In the genomic region with DNA sequence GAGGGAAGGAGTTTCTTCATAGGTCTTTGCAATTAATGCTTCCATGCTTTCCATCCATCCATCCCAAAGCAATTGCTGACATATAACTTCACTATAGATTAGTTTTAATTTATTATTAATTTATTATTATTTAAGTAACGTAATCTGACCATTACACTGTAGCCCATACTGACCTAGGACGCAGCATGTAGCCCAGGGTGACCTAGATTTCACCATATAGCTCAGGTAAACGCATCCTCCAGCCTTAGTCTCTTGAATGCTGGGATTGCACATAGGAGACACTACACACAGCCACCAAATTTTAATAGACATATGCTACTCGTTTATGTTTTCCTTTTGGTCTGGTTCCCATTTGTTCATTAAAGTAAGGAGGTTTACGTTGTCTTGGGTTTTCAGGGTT, we compare ENCODE assay signal across 12 mouse cellular contexts. TPM values are rescaled to one million over a fixed set of nuclear protein-coding genes. Genes with fewer than 3 reads are reported as not detected.
DNase-seq lines count a peak whose midpoint lies in the region; ATAC-seq lines count a peak whose summit lies in the region.
"Had no signal": no experiment of that assay in that cellular context is flagged by ENCODE, and none has a peak within 500 bp of the region (broad histone marks: within the 10 kb centered on the region; RNA-seq: fewer than 3 reads in every experiment).

No protein-coding gene starts in this region.

- intact Hi-C loops in left cerebral cortex, postnatal 36 days (cut with DNase I): no loop called here

- no peak overlapping the region for H3K9ac ChIP-seq in hindbrain, embryonic 11.5 days (ENCODE audit: low read depth, low read length)
- no peak overlapping the region for H3K9ac ChIP-seq in forebrain, embryonic 13.5 days
- no peak overlapping the region for H3K9ac ChIP-seq in limb, embryonic 13.5 days
- no peak overlapping the region for H3K9ac ChIP-seq in neural tube, embryonic 15.5 days (replicated peaks)
- H3K9ac ChIP-seq: kidney, embryonic 15.5 days; lung, embryonic 15.5 days; stomach, embryonic 15.5 days had no signal

- peaks cover 14% of the 10 kb centered on the region for H3K4me1 ChIP-seq in hindbrain, embryonic 10.5 days (replicated peaks)
- H3K4me1 ChIP-seq in hindbrain, embryonic 11.5 days (replicated peaks; ENCODE audit: control insufficient read depth, insufficient read depth, low read length): no peaks in the 10 kb centered on the region
- H3K4me1 ChIP-seq in forebrain, embryonic 13.5 days: peaks cover 20% of the 10 kb centered on the region; the same call in 1 of the 2 replicates
- H3K4me1 ChIP-seq in limb, embryonic 13.5 days: peaks cover 5% of the 10 kb centered on the region; the same call in 1 of the 2 replicates
- H3K4me1 ChIP-seq in neural tube, embryonic 15.5 days: peaks cover 9% of the 10 kb centered on the region

- peak overlapping the region; percentile 81 for H3K27ac ChIP-seq in hindbrain, embryonic 10.5 days
- no peak overlapping the region for H3K27ac ChIP-seq in hindbrain, embryonic 11.5 days (ENCODE audit: low read depth, low read length)
- no peak overlapping the region for H3K27ac ChIP-seq in forebrain, embryonic 13.5 days
- H3K27ac ChIP-seq in limb, embryonic 13.5 days: no peak overlapping the region
- no peak overlapping the region for H3K27ac ChIP-seq in neural tube, embryonic 15.5 days (replicated peaks)
- H3K27ac ChIP-seq: kidney, embryonic 15.5 days; stomach, embryonic 15.5 days had no signal

- H3K27me3 ChIP-seq in hindbrain, embryonic 10.5 days (ENCODE audit: insufficient read depth, poor library complexity, severe bottlenecking): no peaks in the 10 kb centered on the region
- no peaks in the 10 kb centered on the region for H3K27me3 ChIP-seq in hindbrain, embryonic 11.5 days (ENCODE audit: control insufficient read depth, insufficient read depth, low read length)
- H3K27me3 ChIP-seq in forebrain, embryonic 13.5 days: no peaks in the 10 kb centered on the region
- no peaks in the 10 kb centered on the region for H3K27me3 ChIP-seq in limb, embryonic 13.5 days
- H3K27me3 ChIP-seq in neural tube, embryonic 15.5 days (replicated peaks): no peaks in the 10 kb centered on the region
- H3K27me3 ChIP-seq: kidney, embryonic 15.5 days; lung, embryonic 15.5 days; stomach, embryonic 15.5 days had no signal

- 91% methylated on average over 5 of the region's 5 CpGs for WGBS in hindbrain, embryonic 10.5 days
- WGBS in hindbrain, embryonic 11.5 days: 84% methylated on average over 5 of the region's 5 CpGs
- WGBS in forebrain, embryonic 13.5 days: 87% methylated on average over 5 of the region's 5 CpGs
- 54% methylated on average over 5 of the region's 5 CpGs for WGBS in limb, embryonic 13.5 days
- WGBS in neural tube, embryonic 15.5 days: 83% methylated on average over 5 of the region's 5 CpGs

- no peaks in the 10 kb centered on the region for H3K36me3 ChIP-seq in hindbrain, embryonic 10.5 days
- no peaks in the 10 kb centered on the region for H3K36me3 ChIP-seq in hindbrain, embryonic 11.5 days (ENCODE audit: control insufficient read depth, insufficient read depth, low read length)
- no peaks in the 10 kb centered on the region for H3K36me3 ChIP-seq in forebrain, embryonic 13.5 days (ENCODE audit: poor library complexity, severe bottlenecking)
- peaks cover 9% of the 10 kb centered on the region for H3K36me3 ChIP-seq in limb, embryonic 13.5 days
- H3K36me3 ChIP-seq in neural tube, embryonic 15.5 days: no peaks in the 10 kb centered on the region
- H3K36me3 ChIP-seq: kidney, embryonic 15.5 days; stomach, embryonic 15.5 days had no signal

- ATAC-seq in hindbrain, embryonic 11.5 days (ENCODE audit: low FRiP score): no peak
- no peak for ATAC-seq in forebrain, embryonic 13.5 days
- peak; percentile 29; the same call in 1 of the 2 replicates for ATAC-seq in limb, embryonic 13.5 days (ENCODE audit: low FRiP score, low read depth)
- ATAC-seq in neural tube, embryonic 15.5 days (ENCODE audit: low FRiP score): no peak

- no peaks in the 10 kb centered on the region for H3K9me3 ChIP-seq in hindbrain, embryonic 10.5 days
- H3K9me3 ChIP-seq in hindbrain, embryonic 11.5 days (ENCODE audit: control insufficient read depth, low read length): no peaks in the 10 kb centered on the region
- no peaks in the 10 kb centered on the region for H3K9me3 ChIP-seq in forebrain, embryonic 13.5 days (replicated peaks)
- no peaks in the 10 kb centered on the region for H3K9me3 ChIP-seq in limb, embryonic 13.5 days
- no peaks in the 10 kb centered on the region for H3K9me3 ChIP-seq in neural tube, embryonic 15.5 days (replicated peaks)
- H3K9me3 ChIP-seq: kidney, embryonic 15.5 days; lung, embryonic 15.5 days; stomach, embryonic 15.5 days had no signal

- DNase-seq in hindbrain, embryonic 10.5 days (ENCODE audit: low spot score): no peak
- no peak for DNase-seq in hindbrain, embryonic 11.5 days (ENCODE audit: low spot score)
- DNase-seq in left cerebral cortex, postnatal 36 days (ENCODE audit: low spot score in 2 of 2): no peak
- no peak for DNase-seq in urinary bladder, postnatal 10 days (ENCODE audit: low spot score)
- DNase-seq: adrenal gland, postnatal 10 days; liver had no signal

- no peak overlapping the region for H3K4me2 ChIP-seq in hindbrain, embryonic 11.5 days (replicated peaks; ENCODE audit: low read depth, low read length)
- H3K4me2 ChIP-seq in forebrain, embryonic 13.5 days: peak overlapping the region; percentile 63
- H3K4me2 ChIP-seq in limb, embryonic 13.5 days (replicated peaks): peak overlapping the region; percentile 53; the same call in 1 of the 2 replicates
- peak overlapping the region; percentile 57 for H3K4me2 ChIP-seq in neural tube, embryonic 15.5 days

- peak overlapping the region; percentile 42 for H3K4me3 ChIP-seq in hindbrain, embryonic 10.5 days
- no peak overlapping the region for H3K4me3 ChIP-seq in hindbrain, embryonic 11.5 days (ENCODE audit: low read depth, low read length)
- H3K4me3 ChIP-seq in forebrain, embryonic 13.5 days: no peak overlapping the region
- H3K4me3 ChIP-seq in limb, embryonic 13.5 days: no peak overlapping the region
- H3K4me3 ChIP-seq in neural tube, embryonic 15.5 days (replicated peaks): no peak overlapping the region
- H3K4me3 ChIP-seq: stomach, embryonic 15.5 days had no signal

RNA-seq across cellular contexts. Expression of gene Vcam1, which starts 23.8 kb away (rescaled TPM):
- polyA plus RNA-seq in hindbrain, embryonic 10.5 days (2016; fragmentation: Nextera tagmentation; extraction: Ambion mirVana): 33.1 and 55.1 TPM in 2 replicates
- polyA plus RNA-seq in hindbrain, embryonic 11.5 days (2014; fragmentation: Nextera tagmentation; extraction: Ambion mirVana): 76.3 and 86.3 TPM in 2 replicates
- polyA plus RNA-seq in forebrain, embryonic 13.5 days (2015; fragmentation: Nextera tagmentation; extraction: Ambion mirVana): 28.1 and 32.9 TPM in 2 replicates
- 129 and 135 TPM in 2 replicates for polyA plus RNA-seq in limb, embryonic 13.5 days (2015; fragmentation: Nextera tagmentation; extraction: Ambion mirVana)
- 25.9 and 38.1 TPM in 2 replicates for polyA plus RNA-seq in neural tube, embryonic 15.5 days (2015; fragmentation: Nextera tagmentation; extraction: Ambion mirVana)
- 10 to 100 TPM; 20.4 to 26.0 TPM for total RNA-seq in left cerebral cortex, postnatal 36 days (2021)
